In the genomic region with DNA sequence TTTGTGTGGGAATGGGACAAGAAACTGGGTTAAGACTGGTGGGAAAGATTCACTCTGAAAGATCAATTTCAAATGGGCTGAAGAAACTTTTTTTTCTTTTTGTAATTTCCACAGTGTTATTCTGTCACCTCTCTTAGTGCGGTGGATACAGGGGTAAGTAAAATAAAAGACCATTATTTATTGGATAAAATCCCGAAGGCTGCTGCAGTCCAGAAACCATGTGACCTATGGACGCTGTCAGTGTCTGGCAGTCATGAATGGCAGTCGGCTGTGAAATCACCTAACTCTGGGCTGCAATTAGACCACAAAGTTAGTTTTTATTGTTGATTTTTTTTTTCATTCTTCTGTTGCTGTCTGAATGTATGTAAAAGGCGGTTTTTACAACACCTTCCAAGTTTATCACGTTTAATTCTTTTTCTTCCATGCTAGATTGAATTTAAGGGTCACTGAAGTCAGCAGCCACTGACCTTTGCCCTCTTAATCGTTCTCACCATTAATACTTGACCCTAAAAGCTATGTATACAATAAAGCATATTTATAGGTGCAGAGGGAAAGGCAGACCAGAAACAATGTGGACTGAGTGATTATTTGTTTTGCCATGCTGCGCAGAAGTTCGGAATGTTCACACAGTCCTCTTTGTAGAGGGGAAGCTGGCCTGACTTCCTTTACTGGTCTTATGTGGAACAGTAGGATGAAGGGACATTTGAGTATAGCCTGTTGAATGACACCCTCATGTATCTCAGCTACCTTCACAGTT, we compare ENCODE assay signal across 34 mouse cellular contexts.
A peak's percentile ranks its signal among the peaks of the same experiment; 100 is the strongest.
DNase-seq lines count a peak whose midpoint lies in the region; ATAC-seq lines count a peak whose summit lies in the region.
"Had no signal": no experiment of that assay in that cellular context is flagged by ENCODE, and none has a peak within 500 bp of the region (broad histone marks: within the 10 kb centered on the region; RNA-seq: fewer than 3 reads in every experiment).

No protein-coding gene starts in this region.

- H3K27me3 ChIP-seq in midbrain, embryonic 11.5 days (ENCODE audit: control insufficient read depth, insufficient read depth, low read length): no peaks in the 10 kb centered on the region
- no peaks in the 10 kb centered on the region for H3K27me3 ChIP-seq in midbrain, embryonic 15.5 days (replicated peaks)
- H3K27me3 ChIP-seq: CH12.LX; forebrain, embryonic 12.5 days; hindbrain, embryonic 15.5 days; intestine, embryonic 15.5 days; limb, embryonic 15.5 days; liver, embryonic 13.5 days had no signal

- no peaks in the 10 kb centered on the region for H3K36me3 ChIP-seq in midbrain, embryonic 11.5 days (ENCODE audit: control insufficient read depth, insufficient read depth, low read length)
- H3K36me3 ChIP-seq in midbrain, embryonic 15.5 days (replicated peaks): no peaks in the 10 kb centered on the region
- H3K36me3 ChIP-seq: forebrain, embryonic 12.5 days; hindbrain, embryonic 10.5 days; hindbrain, embryonic 15.5 days; intestine, embryonic 15.5 days; limb, embryonic 15.5 days; liver, embryonic 13.5 days had no signal

- no peaks in the 10 kb centered on the region for H3K9me3 ChIP-seq in midbrain, embryonic 11.5 days (ENCODE audit: control insufficient read depth, low read length)
- H3K9me3 ChIP-seq in midbrain, embryonic 15.5 days: no peaks in the 10 kb centered on the region
- H3K9me3 ChIP-seq: forebrain, embryonic 12.5 days; hindbrain, embryonic 10.5 days; hindbrain, embryonic 15.5 days; intestine, embryonic 15.5 days; limb, embryonic 15.5 days; liver, embryonic 13.5 days had no signal

- no peak overlapping the region for H3K4me3 ChIP-seq in midbrain, embryonic 11.5 days (ENCODE audit: low read depth, low read length)
- no peak overlapping the region for H3K4me3 ChIP-seq in midbrain, embryonic 15.5 days
- H3K4me3 ChIP-seq: erythroblast, embryonic 14.5 days; forebrain, embryonic 12.5 days; hindbrain, embryonic 10.5 days; hindbrain, embryonic 15.5 days; intestine, embryonic 15.5 days; layer of hippocampus, adult 2 months; left cerebral cortex, adult 2 months; limb, embryonic 15.5 days; liver, embryonic 13.5 days had no signal

- no peak overlapping the region for H3K4me2 ChIP-seq in midbrain, embryonic 11.5 days
- H3K4me2 ChIP-seq in midbrain, embryonic 15.5 days: no peak overlapping the region
- H3K4me2 ChIP-seq: forebrain, embryonic 12.5 days; hindbrain, embryonic 15.5 days; intestine, embryonic 15.5 days; limb, embryonic 15.5 days; liver, embryonic 13.5 days had no signal

- 22% methylated on average over 9 of the region's 9 CpGs for WGBS in midbrain, embryonic 11.5 days
- 20% methylated on average over 9 of the region's 9 CpGs for WGBS in midbrain, embryonic 15.5 days

- H3K9ac ChIP-seq in midbrain, embryonic 11.5 days (ENCODE audit: low read length): no peak overlapping the region
- no peak overlapping the region for H3K9ac ChIP-seq in midbrain, embryonic 15.5 days
- H3K9ac ChIP-seq: forebrain, embryonic 12.5 days; hindbrain, embryonic 15.5 days; intestine, embryonic 15.5 days; limb, embryonic 15.5 days; liver, embryonic 13.5 days had no signal

- peak; percentile 77 for ATAC-seq in midbrain, embryonic 11.5 days (ENCODE audit: low FRiP score)
- no peak for ATAC-seq in midbrain, embryonic 15.5 days (replicated peaks)
- no peak for ATAC-seq in megakaryocyte-erythroid progenitor cell, adult 5-6 weeks (replicated peaks; ENCODE audit: low FRiP score, low TSS enrichment, poor library complexity, severe bottlenecking)
- ATAC-seq: activated CD4-positive, CD25-positive, alpha-beta regulatory T cell, adult 4 months; intestine, embryonic 15.5 days had no signal

- DNase-seq in embryo, embryonic 10 days (ENCODE audit: low spot score): peak; percentile 38
- no peak for DNase-seq in embryo, embryonic 9.5 days (ENCODE audit: extremely low spot score)
- no peak for DNase-seq in midbrain, embryonic 11.5 days (ENCODE audit: low spot score, missing footprints)
- peak; percentile 35 for DNase-seq in forelimb bud, embryonic 11.5 days (ENCODE audit: low read depth, low spot score)
- DNase-seq in mesoderm, embryonic 11.5 days (ENCODE audit: low read depth, low spot score): peak; percentile 59
- DNase-seq in spleen, postnatal 14 days (ENCODE audit: low spot score in 2 of 2): no peak
- DNase-seq: adrenal gland, adult 2 months; adrenal gland, postnatal 36 days; cerebellum, adult 18-20 months; cerebellum, postnatal 10 days; gastrocnemius, postnatal 14 days; heart, postnatal 14 days; kidney, adult 2 months; kidney, postnatal 14 days; liver, embryonic 13.5 days; lung, adult 2 months; lung, postnatal 10 days; spleen, adult 18-20 months; thymus, adult 18-20 months; thymus, postnatal 25 days had no signal

- H3K4me1 ChIP-seq in midbrain, embryonic 11.5 days (ENCODE audit: control insufficient read depth, insufficient read depth, low read length): peaks cover 6% of the 10 kb centered on the region
- H3K4me1 ChIP-seq in midbrain, embryonic 15.5 days: no peaks in the 10 kb centered on the region
- H3K4me1 ChIP-seq: hindbrain, embryonic 15.5 days; intestine, embryonic 15.5 days; limb, embryonic 15.5 days; liver, embryonic 13.5 days had no signal

- H3K27ac ChIP-seq in midbrain, embryonic 11.5 days (ENCODE audit: low read depth, low read length): no peak overlapping the region
- H3K27ac ChIP-seq in midbrain, embryonic 15.5 days: no peak overlapping the region
- H3K27ac ChIP-seq: forebrain, embryonic 12.5 days; hindbrain, embryonic 10.5 days; hindbrain, embryonic 15.5 days; intestine, embryonic 15.5 days; layer of hippocampus, adult 2 months; left cerebral cortex, adult 2 months; limb, embryonic 15.5 days; liver, embryonic 13.5 days; macrophage; stomach, postnatal 0 days had no signal

Comparison
In these comparisons a context has a peak if more than half of its experiments do, and no peak if none do; other contexts are left out.
1. DNase-seq: peak in embryo, embryonic 10 days (single experiment), forelimb bud, embryonic 11.5 days (single experiment) and mesoderm, embryonic 11.5 days (single experiment); none in embryo, embryonic 9.5 days (single experiment), midbrain, embryonic 11.5 days (single experiment) and spleen, postnatal 14 days (0 of 2).